Mouse (Mus musculus) liver, embryonic 14.5 days (tissue): ENCODE measurements around the gene Kiss1.

ENCODE experiments used
- CTCF ChIP-seq: IDR thresholded peaks from 2 replicates; pipeline ENCODE4 v1.5.1; 2016; ENCODE audit warnings: antibody characterized with exemption, low read depth, control low read depth
- EP300 ChIP-seq: IDR thresholded peaks from 2 replicates; pipeline ENCODE4 v1.6.1; 2016; ENCODE audit warnings: antibody characterized with exemption, low read depth

DNA sequence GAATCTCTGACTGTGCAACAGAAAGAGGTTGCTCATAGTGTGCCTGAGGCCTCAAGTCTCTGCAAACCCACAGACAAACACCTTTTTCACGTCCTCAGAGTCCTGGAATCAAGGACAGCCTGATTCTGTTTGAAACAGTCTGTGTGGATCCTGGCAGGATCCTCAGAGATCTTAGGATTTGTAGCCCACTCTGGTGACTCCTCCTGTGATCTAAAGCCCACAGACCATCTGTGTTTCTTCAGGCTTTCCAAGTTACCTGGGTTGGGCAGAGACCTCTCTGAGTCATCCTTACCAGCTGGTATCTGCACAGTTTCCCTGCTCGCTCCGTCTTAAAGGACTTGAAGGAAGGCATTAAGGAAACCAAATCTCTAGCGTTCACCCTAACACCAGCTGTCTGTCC, 34.6 kb upstream of the Kiss1 start:
- TF ChIP-seq CTCF (no peak), EP300 (no peak)
